Mouse (Mus musculus): ENCODE data around the gene Zswim1.
"Not testable (repeated sequence)": the region's sequence is repeated elsewhere in the genome, so short reads cannot be mapped to it uniquely, and the experiment has no call there.

The Zswim1 gene

DNA sequence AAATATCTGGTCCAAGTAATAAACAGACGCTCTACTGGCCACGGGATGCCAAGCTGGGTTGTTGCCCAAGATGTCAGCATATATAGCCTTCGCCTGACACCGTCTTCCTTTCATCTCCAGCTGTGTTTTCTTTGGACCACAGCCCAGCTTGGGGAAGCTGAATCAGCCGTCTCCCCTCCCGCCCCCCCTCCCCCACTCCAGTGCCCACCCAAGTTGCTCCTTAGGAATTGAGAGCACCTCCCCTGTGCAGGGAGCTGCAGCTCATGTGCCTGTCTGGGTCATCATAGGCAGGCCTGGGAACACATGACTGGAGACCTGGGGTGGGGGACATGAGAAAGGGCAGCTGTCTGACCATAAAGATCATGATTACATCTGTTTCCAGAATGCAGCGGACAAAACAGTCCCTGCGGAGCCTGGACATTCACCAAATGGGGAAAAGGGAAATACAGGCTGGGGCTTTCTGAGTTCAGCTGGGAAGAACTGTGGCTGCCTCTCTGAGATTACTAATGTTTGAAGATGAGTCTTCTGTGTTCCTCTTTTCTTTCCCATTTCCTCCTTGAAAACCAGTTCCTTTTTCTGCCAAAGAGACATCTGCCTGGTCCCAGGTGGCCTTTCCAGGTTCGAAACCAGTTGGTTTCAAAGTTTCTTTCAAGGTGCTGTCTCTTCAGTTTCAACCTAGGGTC is 39.8 kb downstream of the Zswim1 start:
- DNase-seq (ENCODE audit: low read depth in 2 of 2, low spot score in 2 of 2) = no peak

DNA sequence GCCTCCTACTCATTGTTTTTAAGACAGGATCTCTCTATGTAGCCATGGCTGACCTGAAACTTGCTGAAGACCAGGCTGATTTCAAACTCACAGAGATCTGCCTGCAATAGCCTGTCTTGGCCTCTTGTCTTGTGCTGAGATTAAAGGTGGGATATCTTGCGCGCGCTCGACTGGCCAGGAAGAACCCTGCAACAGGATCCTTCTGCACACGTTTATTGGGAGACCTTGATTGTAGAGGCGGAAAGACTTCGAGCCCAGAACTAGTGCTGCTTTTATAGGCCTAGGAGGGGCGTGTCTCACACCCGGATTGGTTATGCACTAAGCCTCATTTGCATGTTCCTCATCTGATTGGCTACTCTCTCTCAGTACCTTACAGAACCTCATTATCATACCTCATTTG is 40.9 kb downstream of the Zswim1 start:
- not testable (repeated sequence) for DNase-seq (ENCODE audit: low read depth in 2 of 2, low spot score in 2 of 2)

GRCm38 (mm10) chr2:164864593-164864992 is 42.1 kb downstream of the Zswim1 start:
- no peak for DNase-seq (ENCODE audit: low read depth in 2 of 2, low spot score in 2 of 2)

DNA sequence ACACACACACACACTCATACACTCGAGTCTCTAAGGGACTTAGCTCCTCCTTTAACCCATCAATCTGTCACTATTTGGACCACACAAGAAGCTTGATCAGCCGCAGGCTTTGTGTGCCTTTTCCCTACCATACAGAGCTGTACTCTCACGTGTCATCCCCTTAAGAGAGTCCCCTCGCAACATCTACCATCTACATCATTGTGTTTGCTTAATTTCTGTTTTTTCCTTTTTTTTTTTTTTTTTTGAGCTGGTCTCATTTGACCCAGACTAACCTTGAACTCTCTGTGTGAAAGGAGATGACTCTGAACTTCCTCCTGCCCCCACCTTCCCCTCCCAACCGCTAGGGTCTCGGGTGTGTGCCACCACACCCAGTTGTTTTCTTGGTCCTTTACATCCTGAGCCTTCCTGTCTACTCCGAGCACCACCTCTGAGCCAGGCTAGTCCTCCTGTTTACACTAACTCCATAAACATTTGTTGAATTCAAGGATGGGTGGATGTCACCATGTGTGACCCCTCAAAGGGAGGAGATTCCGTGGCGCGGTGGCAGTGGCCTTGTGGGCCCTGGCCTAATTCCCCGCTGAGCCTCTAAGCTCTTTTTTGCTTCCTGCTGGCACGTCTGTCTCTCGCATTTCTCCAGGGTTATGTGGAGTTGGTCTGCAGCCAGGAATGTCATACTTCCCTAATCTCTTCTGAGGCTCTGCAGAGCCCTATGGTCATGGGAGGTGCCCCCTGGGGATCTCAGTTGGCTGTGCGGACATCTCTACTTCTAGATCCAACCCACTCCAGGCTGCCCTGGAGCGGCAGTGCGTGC is 44.5 kb downstream of the Zswim1 start:
- DNase-seq (ENCODE audit: low read depth in 2 of 2, low spot score in 2 of 2) = peak; percentile 21 to 44

- DNase-seq (ENCODE audit: low read depth in 2 of 2, low spot score in 2 of 2) = no peak
Observed at GRCm38 (mm10) chr2:164867566-164867965, 45.1 kb downstream of the Zswim1 start.

DNA sequence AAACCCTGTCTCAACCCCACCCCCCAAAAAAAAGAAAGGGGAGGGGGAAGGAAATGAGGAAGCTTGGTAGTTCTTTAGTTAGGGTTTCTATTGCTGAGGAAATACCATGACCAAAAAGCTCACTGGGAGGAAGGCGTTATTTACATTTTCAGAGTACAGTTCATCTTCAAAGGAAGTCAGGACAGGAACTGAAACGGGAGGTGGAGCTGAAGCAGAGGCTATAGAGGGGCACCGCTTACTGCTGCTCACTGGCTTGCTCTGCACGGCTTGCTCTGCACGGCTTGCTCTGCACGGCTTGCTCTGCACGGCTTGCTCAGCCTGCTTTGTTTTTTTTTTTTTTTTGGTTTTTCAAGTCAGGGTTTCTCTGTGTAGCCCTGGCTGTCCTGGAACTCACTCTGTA is 46.0 kb downstream of the Zswim1 start:
- no peak for DNase-seq (ENCODE audit: low read depth in 2 of 2, low spot score in 2 of 2)

DNA sequence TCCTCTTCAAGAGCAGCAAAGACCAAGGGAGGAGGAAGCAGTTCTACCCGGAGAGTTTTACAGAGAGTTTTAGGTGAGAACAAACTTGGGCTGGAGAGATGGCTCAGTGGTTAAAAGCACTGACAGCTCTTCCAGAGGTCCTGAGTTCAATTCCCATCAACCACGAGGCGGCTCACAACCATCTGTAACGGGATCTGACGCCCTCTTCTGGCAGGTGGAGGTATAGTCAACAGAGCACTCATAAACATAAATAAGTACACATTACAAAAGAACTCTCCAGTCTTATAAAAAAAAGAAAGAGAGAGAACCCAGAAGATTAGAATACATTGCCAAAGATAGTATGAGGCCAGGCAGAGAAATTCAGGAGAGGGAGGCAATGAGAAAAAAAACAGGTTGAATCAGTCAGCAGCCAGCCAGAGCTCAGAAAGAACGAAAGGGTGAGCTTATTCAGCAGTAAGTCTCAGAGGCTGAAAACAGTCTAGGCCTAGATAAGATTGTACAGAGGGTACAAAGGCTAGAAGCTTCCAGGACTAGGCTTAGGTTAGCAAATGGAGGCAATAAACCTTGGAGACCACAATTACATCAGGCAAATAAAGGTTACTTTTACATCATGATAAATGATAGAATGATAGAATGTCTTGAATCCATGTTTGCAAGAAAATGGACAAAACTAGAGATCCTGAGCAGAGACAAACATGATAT is 49.3 kb downstream of the Zswim1 start:
- DNase-seq (ENCODE audit: low read depth in 2 of 2, low spot score in 2 of 2) = no peak

DNA sequence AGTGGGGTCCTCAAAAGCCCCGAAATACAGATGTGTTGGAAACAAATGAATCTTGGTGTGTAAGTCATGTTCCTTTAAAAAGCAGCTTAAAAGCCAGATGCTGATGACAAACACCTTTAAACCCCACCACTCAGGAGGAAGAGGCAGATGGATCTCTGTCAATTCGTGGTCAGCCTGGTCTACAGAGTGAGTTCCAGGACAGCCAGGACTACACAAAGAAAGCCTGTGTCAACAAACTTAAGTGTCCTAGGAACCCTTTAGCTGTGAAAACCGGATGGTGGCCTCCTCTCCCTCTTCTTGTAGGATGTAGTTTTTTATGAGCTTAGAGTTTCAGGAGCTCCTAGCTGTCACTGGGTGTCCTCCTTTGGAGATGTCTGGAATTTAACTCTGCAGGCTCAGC is 51.1 kb downstream of the Zswim1 start:
- no peak for DNase-seq (ENCODE audit: low read depth in 2 of 2, low spot score in 2 of 2)

DNA sequence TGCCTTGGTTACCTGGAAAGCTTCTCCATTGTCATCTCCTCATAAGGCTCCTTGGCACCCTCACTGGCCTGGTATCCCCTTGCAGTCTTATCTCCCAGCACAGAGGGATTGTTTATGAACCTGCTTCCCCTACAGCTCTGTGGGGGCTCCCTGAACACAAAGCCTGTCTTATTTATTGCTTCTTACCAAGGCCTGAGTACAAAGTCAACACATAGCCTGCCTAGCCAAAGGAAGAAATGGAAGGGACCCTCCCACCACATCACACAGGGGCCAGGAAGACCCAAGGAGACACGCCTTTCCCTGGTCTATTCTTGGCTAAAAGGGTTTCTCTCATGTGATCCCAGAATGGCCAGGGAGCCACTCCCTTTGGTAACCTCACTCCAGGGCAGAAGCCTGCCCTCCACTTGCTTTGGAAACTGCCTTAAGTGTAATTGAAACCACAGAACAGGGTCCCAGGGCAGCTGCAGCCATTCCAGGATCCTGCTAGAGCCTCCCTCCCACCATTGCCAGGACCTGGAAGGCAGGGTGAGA is 51.8 kb downstream of the Zswim1 start:
- no peak for DNase-seq (ENCODE audit: low read depth in 2 of 2, low spot score in 2 of 2)

DNA sequence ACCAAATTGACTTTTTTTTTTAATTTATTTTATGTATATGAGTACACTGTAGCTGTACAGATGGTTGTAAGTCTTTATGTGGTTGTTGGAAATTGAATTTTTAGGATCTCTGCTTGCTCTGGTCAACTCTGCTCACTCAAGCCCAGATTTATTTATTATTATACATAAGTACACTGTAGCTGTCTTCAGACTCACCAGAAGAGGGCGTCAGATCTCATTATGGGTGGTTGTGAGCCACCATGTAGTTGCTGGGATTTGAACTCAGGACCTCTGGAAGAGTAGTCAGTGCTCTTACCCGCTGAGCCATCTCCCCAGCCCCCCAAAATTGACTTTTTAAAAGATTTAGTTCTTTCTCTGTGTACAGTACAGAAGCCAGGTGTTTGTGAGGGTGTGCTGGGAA is 53.2 kb downstream of the Zswim1 start:
- not testable (repeated sequence) for DNase-seq (ENCODE audit: low read depth in 2 of 2, low spot score in 2 of 2)
